Mouse (Mus musculus) c-Kit-positive CD71-positive TER-119-negative erythroid progenitor cells, embryonic 14.5 days (primary cell): ENCODE measurements at regions not wholly inside any gene's neighbourhood (a gene's known extent, or its start where the extent isn't known, plus 50 kb on each side); places are given as distances from the start of the nearest gene placed in this dataset.

Experiments used
- DNase-seq: peaks from one replicate; pipeline ENCODE4 v3.0.0-alpha.2; 2013; ENCODE audit warnings: low read depth

- no peak for DNase-seq
Measured at GRCm38 (mm10) chr4:87501791-87502190, 271.5 kb upstream of the Slc24a2 start.

DNA sequence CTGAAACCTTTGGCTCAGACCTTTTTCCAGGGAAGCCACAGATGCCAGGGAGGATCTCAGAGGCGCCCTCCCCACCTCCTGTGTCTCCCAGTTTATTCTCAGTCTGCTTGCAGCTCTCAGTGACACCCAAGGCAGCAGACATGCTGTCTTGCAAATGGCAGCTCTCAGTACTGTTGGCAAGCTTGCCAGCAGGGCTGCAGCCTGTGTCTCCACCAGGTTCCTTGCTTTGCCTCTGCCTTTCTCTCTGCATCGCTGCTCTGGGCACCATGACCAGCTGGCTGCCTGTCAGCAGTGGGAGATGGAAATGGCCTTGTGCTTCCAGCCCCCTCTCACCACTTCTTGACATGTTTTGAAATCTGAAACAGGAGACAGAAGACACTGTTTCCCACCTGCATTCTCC is 270.2 kb upstream of the Slc24a2 start:
- no peak for DNase-seq

GRCm38 (mm10) chr4:87487798-87488197 is 257.5 kb upstream of the Slc24a2 start:
- DNase-seq: no peak

GRCm38 (mm10) chr4:87475537-87475936 is 245.3 kb upstream of the Slc24a2 start:
- DNase-seq: no peak

DNA sequence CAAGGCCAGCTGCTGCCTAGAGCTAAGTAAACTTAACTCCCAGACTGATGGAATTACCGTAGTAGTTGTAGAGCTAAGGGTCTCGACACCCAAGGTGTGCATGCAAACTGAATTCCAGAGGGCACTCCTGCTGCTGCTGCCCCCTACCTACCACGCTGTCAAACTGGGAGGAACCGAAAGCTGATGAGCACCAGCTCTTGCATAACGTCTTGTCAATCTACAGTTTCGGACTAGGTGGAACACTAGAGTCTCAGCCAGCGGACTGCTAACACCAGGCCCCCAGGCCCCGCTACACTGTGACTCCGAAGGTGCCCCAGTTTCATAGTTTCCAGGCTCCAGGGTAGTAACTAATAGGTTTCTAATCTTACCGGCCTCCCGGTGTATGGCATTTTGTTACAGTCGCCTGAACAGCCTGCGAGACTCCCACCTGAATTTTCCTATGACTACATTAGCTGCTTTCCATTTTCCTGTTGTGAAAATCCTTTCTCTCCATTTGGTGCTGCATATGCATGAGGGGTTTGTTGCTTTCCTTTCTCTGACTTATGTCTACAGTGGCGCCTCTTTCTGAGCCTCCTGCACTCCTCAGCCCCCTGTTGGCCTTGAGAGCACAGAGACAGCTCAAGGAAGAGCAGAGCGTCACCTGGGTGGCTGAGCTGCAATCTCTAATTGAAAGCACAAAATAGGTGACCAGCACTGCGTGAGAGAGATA is 243.2 kb upstream of the Slc24a2 start:
- DNase-seq: no peak

- no peak for DNase-seq
Measured at GRCm38 (mm10) chr4:87472787-87473186, 242.5 kb upstream of the Slc24a2 start.

DNA sequence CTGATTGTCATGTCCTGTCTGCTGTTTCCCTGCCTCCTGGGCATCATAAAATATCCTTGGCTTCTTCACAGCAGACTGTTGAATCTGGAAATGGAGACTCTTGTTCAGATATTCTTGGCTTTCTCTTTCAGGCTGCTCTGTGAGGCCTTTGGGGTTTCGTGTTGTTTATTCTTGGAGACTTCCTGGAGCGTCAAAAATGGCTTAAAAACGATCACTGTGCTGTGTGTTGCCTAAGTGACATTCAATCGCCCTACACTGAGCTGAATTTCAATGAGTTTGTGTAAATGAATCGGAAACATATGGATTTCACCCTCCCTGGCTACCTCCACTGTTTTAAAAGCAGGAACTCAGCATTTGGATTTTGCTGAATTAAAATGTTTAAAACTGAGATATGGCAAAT is 241.1 kb upstream of the Slc24a2 start:
- no peak for DNase-seq

DNA sequence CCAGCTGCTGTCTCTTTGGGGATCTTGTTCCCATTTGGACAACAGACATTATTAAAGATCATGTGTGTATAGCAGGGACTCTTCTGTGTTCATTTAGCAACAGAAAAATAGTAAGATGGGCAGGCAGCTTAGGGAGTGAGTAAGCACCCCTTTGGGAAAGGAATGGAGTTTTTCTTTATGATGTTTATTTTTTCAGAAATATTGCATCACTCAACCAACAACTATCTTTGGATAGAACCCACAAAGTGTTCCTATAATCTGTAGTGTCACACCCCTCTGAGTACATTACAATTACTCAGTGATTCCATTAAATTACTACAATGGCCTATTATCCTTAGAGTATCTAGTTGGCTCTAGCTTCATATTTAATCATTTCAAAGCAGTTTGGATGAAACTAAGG is 237.3 kb upstream of the Slc24a2 start:
- DNase-seq: no peak

DNA sequence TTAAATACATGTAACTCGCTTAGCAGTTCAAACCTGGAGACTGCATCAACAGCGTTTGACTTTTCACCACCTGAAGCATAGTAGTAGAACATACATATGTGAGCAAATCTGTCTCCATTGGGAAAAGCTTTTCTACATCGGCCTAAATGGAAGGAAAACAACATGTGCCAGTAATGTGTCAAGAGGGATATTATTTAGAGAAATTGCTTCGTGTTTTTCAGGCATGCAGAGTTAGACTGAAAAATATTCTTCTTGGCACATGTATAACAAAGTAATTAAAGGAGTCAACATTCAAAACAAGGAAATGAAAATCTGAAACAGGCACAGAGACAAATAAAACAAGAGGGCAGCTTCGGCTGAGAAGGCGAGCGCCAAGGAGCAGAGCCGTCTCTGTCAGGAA is 236.7 kb upstream of the Slc24a2 start:
- no peak for DNase-seq

DNA sequence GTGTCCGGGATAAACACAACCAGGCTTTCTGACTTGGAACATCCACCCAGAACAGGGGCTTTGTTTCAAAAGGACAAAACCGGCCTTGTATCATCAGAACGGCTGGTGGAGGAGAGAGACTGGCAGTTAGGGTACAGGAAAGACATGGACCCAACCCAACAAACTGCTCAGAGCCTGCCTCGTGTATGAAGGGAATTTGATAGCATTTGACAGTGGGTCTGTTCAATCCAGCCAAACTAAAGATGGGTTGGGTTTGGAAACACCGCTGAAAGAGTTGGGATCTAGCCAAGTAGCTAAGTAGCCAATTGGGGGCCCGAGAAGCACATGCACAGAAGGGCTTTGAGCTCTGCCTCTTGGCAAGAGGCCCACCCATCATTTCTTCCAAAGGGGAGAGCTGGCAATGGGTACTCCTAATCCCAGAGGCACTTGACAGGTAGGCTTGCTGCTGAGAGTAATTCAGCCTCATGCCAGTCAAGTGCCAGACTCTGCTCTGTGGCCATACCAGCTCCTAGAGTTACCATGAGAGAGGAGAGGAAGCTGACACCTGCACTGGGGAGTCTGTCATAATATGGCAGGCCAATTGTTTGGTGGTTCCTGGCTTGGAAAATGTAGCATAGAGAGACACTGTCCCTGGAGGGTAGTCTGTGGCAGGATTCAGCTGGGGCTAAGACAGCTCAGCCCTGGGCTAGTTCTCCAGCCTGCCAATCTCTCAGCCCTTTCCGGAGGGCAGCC is 231.1 kb upstream of the Slc24a2 start:
- no peak for DNase-seq

DNA sequence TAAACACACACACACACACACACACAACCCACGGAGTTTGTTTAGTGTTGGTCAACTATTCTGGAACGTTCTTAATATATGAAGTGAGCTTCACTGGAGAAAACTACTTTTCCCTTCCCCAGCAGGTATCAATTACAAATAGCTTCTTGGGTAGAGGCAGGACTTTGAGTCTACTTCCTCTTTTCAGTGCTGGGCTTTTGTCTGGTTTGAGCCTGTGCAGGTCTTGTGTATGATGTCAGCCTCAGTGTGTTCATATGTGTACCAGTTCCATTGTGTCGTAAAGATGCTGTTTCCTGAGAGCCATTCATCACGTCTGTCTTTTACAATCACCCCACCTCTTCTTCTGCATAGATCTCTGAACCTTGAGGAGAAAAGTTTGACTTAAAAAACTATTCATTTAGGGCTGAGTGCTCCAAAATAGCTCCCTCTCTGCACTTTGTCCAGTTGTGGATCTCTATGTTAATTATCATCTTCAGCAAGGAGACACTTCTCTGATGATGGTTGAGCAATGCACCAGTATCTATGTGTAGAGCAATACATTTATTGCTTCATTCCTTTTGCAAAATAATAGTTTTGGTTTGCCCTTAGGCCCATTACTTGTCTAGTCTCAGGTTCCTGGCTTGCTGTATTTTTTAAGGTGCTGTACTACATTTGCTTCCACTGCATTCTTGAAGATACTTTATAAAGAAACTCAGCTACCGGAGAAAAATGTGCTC is 225.7 kb upstream of the Slc24a2 start:
- no peak for DNase-seq

DNA sequence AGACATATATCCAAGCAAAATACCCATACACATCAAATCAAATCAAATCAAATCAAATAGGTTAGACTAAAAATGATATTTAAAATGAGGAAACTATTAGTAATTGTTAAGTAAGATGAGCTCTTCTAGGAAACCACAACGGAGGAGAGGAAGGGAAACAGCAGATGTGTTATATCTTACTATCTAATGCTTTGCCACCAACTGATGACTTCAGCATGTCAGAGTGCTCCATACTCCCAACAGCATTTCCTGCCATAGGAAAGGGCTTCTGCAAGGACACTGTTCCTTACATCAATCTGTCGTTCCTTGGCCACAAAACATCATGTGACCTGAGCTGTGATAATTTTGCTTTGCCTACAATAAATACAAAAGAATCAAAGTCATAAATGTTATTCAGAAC is 221.8 kb upstream of the Slc24a2 start:
- no peak for DNase-seq

- DNase-seq: no peak
Measured at GRCm38 (mm10) chr4:87451251-87451650, 221.0 kb upstream of the Slc24a2 start.

GRCm38 (mm10) chr4:87448338-87448737 is 218.1 kb upstream of the Slc24a2 start:
- DNase-seq: no peak

DNA sequence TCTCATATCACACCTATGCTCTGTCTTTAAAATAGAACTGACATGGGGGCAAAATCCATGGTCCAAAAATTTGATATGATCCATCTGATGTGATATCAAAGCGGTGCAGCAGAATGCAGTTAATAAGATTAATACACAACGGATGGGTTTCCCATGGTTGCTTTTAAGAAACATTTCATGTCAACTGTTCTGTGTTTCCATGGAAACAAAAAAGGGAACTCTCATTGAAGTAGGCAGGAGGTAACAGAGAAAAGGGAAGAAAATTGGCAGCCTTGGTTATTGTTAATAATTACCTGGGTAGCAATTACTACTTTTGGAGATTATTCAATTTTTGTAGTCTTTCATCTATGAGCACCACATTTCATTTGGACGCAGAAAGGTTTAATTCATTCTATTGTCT is 216.6 kb upstream of the Slc24a2 start:
- DNase-seq: no peak

GRCm38 (mm10) chr4:87434136-87434535 is 203.9 kb upstream of the Slc24a2 start:
- no peak for DNase-seq

DNA sequence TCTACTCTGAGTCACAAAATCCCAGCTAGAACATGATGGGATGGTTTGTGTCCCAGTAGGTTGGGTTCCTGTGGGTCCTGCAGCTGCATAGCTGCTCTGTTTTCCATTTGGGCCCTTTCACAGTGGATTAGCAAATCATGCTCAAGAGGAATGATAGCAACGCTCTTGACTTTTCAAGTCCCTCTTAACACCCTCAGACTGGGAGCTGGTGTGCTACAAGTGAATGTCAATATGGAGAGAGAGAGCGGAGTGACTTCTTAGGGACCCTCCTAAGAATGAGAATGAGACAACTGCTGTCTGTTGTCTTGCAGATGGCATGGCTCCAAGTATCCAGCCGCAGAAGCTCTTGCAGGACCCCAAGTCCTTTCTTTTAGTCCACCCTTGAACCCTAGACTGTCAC is 198.1 kb upstream of the Slc24a2 start:
- no peak for DNase-seq

GRCm38 (mm10) chr4:87424066-87424465 is 193.8 kb upstream of the Slc24a2 start:
- DNase-seq: no peak

GRCm38 (mm10) chr4:87422588-87422987 is 192.3 kb upstream of the Slc24a2 start:
- DNase-seq: no peak

GRCm38 (mm10) chr4:87403354-87403753 is 173.1 kb upstream of the Slc24a2 start:
- no peak for DNase-seq

DNA sequence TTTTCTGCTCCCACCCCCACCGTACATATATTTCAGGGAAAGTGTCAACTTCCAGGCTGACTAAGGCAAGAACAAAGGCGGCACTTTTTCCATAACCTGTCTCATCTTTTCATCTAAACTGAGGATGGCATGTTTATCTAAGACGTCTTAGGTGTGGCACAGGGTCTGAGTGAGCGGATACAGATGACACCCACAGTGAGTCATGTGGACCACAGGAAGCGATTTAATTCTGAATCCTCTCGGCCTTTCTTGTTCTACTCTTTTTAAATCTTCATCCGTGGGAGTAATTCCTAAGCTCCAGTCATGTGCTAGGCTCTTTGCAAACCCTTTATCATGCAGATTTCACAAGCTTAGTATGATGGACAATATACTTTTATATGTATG is 171.9 kb upstream of the Slc24a2 start:
- no peak for DNase-seq

GRCm38 (mm10) chr4:87401316-87402172 is 171.3 kb upstream of the Slc24a2 start:
- no peak for DNase-seq
